Mouse (Mus musculus) urinary bladder, adult 2 months (tissue): ENCODE results near the gene Adcy7. TPM values are rescaled to one million over a fixed set of nuclear protein-coding genes. Genes with fewer than 3 reads are reported as not detected.

Experiments used
- DNase-seq: peaks from one replicate; pipeline ENCODE4 v3.0.0; 2022; ENCODE audit warnings: low spot score
- polyA plus RNA-seq: library from polyadenylated mRNA; depleted of rRNA; stranded (reverse); fragments of >200 nt; gene quantifications from 2 replicates; pipeline ENCODE4 v1.2.3, GENCODE M21; 2012

The Adcy7 gene
- polyA plus RNA-seq, 1 experiment: 15.2 TPM

GRCm38 (mm10) chr8:88299907-88300603 is 27.9 kb downstream of the Adcy7 start:
- DNase-seq: no peak

GRCm38 (mm10) chr8:88301589-88302437 is 29.6 kb downstream of the Adcy7 start:
- no peak for DNase-seq

- no peak for DNase-seq
These were observed 33.6 kb downstream of the Adcy7 start for GRCm38 (mm10) chr8:88305814-88306213.

GRCm38 (mm10) chr8:88306511-88306910 is 34.3 kb downstream of the Adcy7 start:
- DNase-seq: no peak

- DNase-seq: no peak
These were observed 35.5 kb downstream of the Adcy7 start for GRCm38 (mm10) chr8:88307736-88308135.

- DNase-seq: no peak
These were observed 37.2 kb downstream of the Adcy7 start for GRCm38 (mm10) chr8:88309274-88309873.

- DNase-seq: no peak
These were observed 37.7 kb downstream of the Adcy7 start for GRCm38 (mm10) chr8:88309881-88310280.

- DNase-seq: no peak
These were observed 38.1 kb downstream of the Adcy7 start for GRCm38 (mm10) chr8:88310286-88310685.

- DNase-seq: no peak
These were observed 40.8 kb downstream of the Adcy7 start for GRCm38 (mm10) chr8:88312966-88313365.

- no peak for DNase-seq
These were observed 41.8 kb downstream of the Adcy7 start for GRCm38 (mm10) chr8:88313991-88314390.

GRCm38 (mm10) chr8:88315302-88315701 is 43.1 kb downstream of the Adcy7 start:
- no peak for DNase-seq

- peak; percentile 19 for DNase-seq
These were observed 44.1 kb downstream of the Adcy7 start for GRCm38 (mm10) chr8:88316139-88316931.

GRCm38 (mm10) chr8:88317341-88317740 is 45.1 kb downstream of the Adcy7 start:
- DNase-seq: no peak

- DNase-seq: no peak
These were observed 45.9 kb downstream of the Adcy7 start for GRCm38 (mm10) chr8:88318151-88318550.

GRCm38 (mm10) chr8:88320134-88320533 is 47.9 kb downstream of the Adcy7 start:
- no peak for DNase-seq

- no peak for DNase-seq
These were observed 49.2 kb downstream of the Adcy7 start for GRCm38 (mm10) chr8:88321387-88321786.

GRCm38 (mm10) chr8:88323523-88323922 is 51.3 kb downstream of the Adcy7 start:
- peak; percentile 12 for DNase-seq

- DNase-seq: no peak
These were observed 52.6 kb downstream of the Adcy7 start for GRCm38 (mm10) chr8:88324760-88325159.

GRCm38 (mm10) chr8:88325251-88325650 is 53.0 kb downstream of the Adcy7 start:
- no peak for DNase-seq

- no peak for DNase-seq
These were observed 53.6 kb downstream of the Adcy7 start for GRCm38 (mm10) chr8:88325795-88326194.

GRCm38 (mm10) chr8:88326328-88326727 is 54.1 kb downstream of the Adcy7 start:
- no peak for DNase-seq

GRCm38 (mm10) chr8:88328689-88329088 is 56.5 kb downstream of the Adcy7 start:
- no peak for DNase-seq
